Mouse (Mus musculus) ES-Bruce4 (cell line): ENCODE measurements around the gene Rap1gap2. TPM values are rescaled to one million over a fixed set of nuclear protein-coding genes. Genes with fewer than 3 reads are reported as not detected.

ENCODE experiments used
- H3K27ac ChIP-seq: 2 replicates; pipeline ENCODE4 v1.5.1; 2012; ENCODE audit warnings: low read length, inconsistent platforms; ENCODE audit not compliant: insufficient read depth
- H3K27me3 ChIP-seq: 2 replicates; pipeline ENCODE4 v1.6.1; 2012; ENCODE audit warnings: mild to moderate bottlenecking, low read length, inconsistent platforms; ENCODE audit not compliant: control insufficient read depth, poor library complexity, insufficient read depth, severe bottlenecking
- H3K36me3 ChIP-seq: 2 replicates; pipeline ENCODE4 v1.6.1; 2012; ENCODE audit warnings: inconsistent platforms, mild to moderate bottlenecking, low read length, moderate library complexity; ENCODE audit not compliant: control insufficient read depth, poor library complexity, insufficient read depth, severe bottlenecking
- H3K4me1 ChIP-seq: one replicate; pipeline ENCODE4 v1.8.1; 2011; ENCODE audit warnings: low read length; ENCODE audit not compliant: control insufficient read depth, insufficient read depth
- H3K4me3 ChIP-seq: 2 replicates; pipeline ENCODE4 v1.5.1; 2011; ENCODE audit warnings: low read depth, mild to moderate bottlenecking, low read length
- H3K9ac ChIP-seq: 2 replicates; pipeline ENCODE4 v1.6.1; 2012; ENCODE audit warnings: low read depth, mild to moderate bottlenecking, inconsistent platforms; ENCODE audit not compliant: poor library complexity, severe bottlenecking
- H3K9me3 ChIP-seq: replicated peaks from 2 replicates; pipeline ENCODE4 v1.6.1; 2012; ENCODE audit warnings: mild to moderate bottlenecking, low read length, inconsistent platforms; ENCODE audit not compliant: control insufficient read depth, poor library complexity, insufficient read depth, severe bottlenecking
- CTCF ChIP-seq: IDR thresholded peaks from one replicate; pipeline ENCODE4 v1.8.1; 2011; ENCODE audit warnings: low read depth, low read length
- EP300 ChIP-seq: IDR thresholded peaks from 2 replicates; pipeline ENCODE4 v1.6.1; 2011; ENCODE audit warnings: low read depth, low read length; ENCODE audit not compliant: insufficient read depth
- POLR2A ChIP-seq: IDR thresholded peaks from one replicate; pipeline ENCODE4 v1.8.1; 2011; ENCODE audit warnings: low read length; ENCODE audit not compliant: insufficient read depth
- polyA plus RNA-seq: library from polyadenylated mRNA; stranded (reverse); fragments of >200 nt; gene quantifications from 2 replicates; pipeline ENCODE4 v1.2.4, GENCODE M21; 2011; ENCODE audit warnings: low read depth; ENCODE audit not compliant: missing spikeins, insufficient read depth, insufficient read length

Rap1gap2 gene
- polyA plus RNA-seq, 1 experiment, result 5.7 TPM

DNA sequence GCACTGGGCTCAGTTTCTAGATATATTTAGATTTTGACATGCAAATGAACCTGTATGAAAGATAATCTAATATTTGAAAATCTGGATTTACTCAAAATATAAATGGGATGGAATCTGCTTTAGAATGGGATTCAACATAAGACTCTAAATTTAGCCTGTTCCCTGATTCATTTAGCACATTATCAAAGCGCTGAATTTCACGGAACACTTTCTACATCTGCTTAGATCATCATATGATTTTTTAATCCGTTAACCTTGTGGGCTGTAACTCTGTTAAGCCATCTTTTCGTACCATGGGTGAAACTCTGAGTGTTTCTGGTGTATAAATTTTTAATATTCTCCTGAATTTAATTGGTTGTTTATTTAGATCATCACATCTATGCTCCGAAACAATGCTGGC, 184.4 kb downstream of the Rap1gap2 start:
- no peaks in the 10 kb centered on the region for H3K36me3 ChIP-seq
- H3K9ac ChIP-seq, result no peak overlapping the region
- no peaks in the 10 kb centered on the region for H3K9me3 ChIP-seq
- no peak for TF ChIP-seq CTCF
- no peak for TF ChIP-seq EP300
- no peak for TF ChIP-seq POLR2A
- no peak overlapping the region for H3K4me3 ChIP-seq
- no peaks in the 10 kb centered on the region for H3K27me3 ChIP-seq
- no peaks in the 10 kb centered on the region for H3K4me1 ChIP-seq
- H3K27ac ChIP-seq, result no peak overlapping the region

DNA sequence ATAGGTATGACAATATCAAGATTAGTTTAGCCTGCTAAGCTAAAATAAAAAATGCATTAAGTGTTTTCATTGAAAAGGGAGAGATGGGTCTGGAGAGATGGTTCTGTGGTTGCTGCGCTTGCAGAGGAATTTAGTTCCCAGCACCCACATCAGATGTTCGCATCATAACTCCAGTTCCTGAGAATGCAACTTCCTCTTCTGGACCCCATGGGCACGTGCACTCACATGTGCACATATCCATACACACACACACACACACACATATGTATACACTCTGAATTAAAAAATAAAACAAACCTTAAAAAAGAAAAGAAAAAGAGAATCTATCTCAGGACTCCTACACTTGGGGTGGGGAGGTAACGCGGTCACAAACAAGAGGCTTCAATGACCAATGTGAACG, 188.7 kb downstream of the Rap1gap2 start:
- no peaks in the 10 kb centered on the region for H3K27me3 ChIP-seq
- no peaks in the 10 kb centered on the region for H3K4me1 ChIP-seq
- H3K9me3 ChIP-seq, result no peaks in the 10 kb centered on the region
- H3K36me3 ChIP-seq, result no peaks in the 10 kb centered on the region
- no peak overlapping the region for H3K4me3 ChIP-seq
- no peak overlapping the region for H3K9ac ChIP-seq
- no peak overlapping the region for H3K27ac ChIP-seq
- TF ChIP-seq EP300, result no peak
- TF ChIP-seq POLR2A, result no peak
- TF ChIP-seq CTCF, result no peak

GRCm38 (mm10) chr11:74421151-74421550, 189.6 kb downstream of the Rap1gap2 start:
- Histone ChIP-seq H3K4me1 (no peaks in the 10 kb centered on the region), H3K27ac (no peak overlapping the region), H3K27me3 (no peaks in the 10 kb centered on the region)

DNA sequence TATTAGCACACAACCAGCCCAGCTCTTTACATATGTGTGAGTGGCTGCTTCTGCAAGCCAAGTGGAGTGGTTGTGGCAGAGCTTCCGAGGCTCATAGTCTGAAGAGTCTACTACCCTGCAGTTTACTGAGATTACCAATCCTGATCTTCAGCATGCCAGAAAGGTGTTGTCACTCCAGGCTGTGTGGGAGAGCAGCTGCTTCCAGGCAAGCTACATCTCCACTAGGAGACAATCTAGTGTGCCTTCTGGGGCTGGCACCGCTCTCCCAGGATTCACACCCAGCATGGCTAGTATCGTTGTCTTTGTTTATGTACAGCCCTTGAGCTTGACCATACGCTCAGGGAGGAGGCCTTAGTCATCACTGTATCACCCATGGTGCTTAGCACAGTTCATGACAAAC, 191.1 kb downstream of the Rap1gap2 start:
- no peak for TF ChIP-seq POLR2A
- TF ChIP-seq EP300, result no peak
- no peak for TF ChIP-seq CTCF
- H3K36me3 ChIP-seq, result no peaks in the 10 kb centered on the region
- no peak overlapping the region for H3K27ac ChIP-seq

More at GRCm38 (mm10) chr11:74421151-74421550, 189.6 kb downstream of the Rap1gap2 start:
- no peak overlapping the region for H3K9ac ChIP-seq
- TF ChIP-seq POLR2A (no peak), CTCF (no peak), EP300 (no peak)
- H3K4me3 ChIP-seq, result no peak overlapping the region
- no peaks in the 10 kb centered on the region for H3K36me3 ChIP-seq
- H3K9me3 ChIP-seq, result no peaks in the 10 kb centered on the region

DNA sequence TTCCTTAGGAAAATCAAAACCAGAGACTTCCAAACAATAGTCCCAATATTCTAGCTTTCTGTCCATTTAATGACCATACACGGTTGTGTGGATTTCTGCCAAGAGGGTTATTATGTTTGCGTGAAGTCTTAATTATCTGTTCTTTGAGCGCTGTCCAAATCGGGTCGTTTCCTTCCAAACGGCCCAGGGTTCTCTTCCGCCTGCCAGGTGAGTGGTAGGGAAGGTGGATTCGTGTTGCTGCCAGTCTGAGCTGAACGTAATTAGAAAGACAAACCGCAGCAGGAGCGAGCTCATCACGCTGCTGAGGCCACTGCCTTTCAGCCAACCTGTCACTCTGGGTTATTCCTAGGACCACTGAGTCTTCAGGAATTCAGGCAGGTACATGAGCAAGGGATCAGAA, 195.0 kb downstream of the Rap1gap2 start:
- Histone ChIP-seq H3K27me3 (no peaks in the 10 kb centered on the region), H3K36me3 (no peaks in the 10 kb centered on the region), H3K4me3 (no peak overlapping the region), H3K4me1 (no peaks in the 10 kb centered on the region), H3K9ac (no peak overlapping the region), H3K9me3 (no peaks in the 10 kb centered on the region), H3K27ac (no peak overlapping the region)
- TF ChIP-seq POLR2A (no peak), EP300 (no peak), CTCF (no peak)

More for the DNA sequence above, 191.1 kb downstream of the Rap1gap2 start:
- H3K4me3 ChIP-seq, result no peak overlapping the region
- no peaks in the 10 kb centered on the region for H3K27me3 ChIP-seq
- H3K9ac ChIP-seq, result no peak overlapping the region
- H3K9me3 ChIP-seq, result no peaks in the 10 kb centered on the region
- no peaks in the 10 kb centered on the region for H3K4me1 ChIP-seq

GRCm38 (mm10) chr11:74414112-74414511, 196.6 kb downstream of the Rap1gap2 start:
- Histone ChIP-seq H3K9me3 (no peaks in the 10 kb centered on the region), H3K4me1 (no peaks in the 10 kb centered on the region)
- TF ChIP-seq CTCF, result no peak

More at GRCm38 (mm10) chr11:74414112-74414511, 196.6 kb downstream of the Rap1gap2 start:
- no peak overlapping the region for H3K9ac ChIP-seq
- H3K27ac ChIP-seq, result no peak overlapping the region
- no peaks in the 10 kb centered on the region for H3K27me3 ChIP-seq
- H3K36me3 ChIP-seq, result no peaks in the 10 kb centered on the region
- no peak overlapping the region for H3K4me3 ChIP-seq
